Mouse (Mus musculus): Measurements from ENCODE around the gene Pam. TPM values are rescaled to one million over a fixed set of nuclear protein-coding genes. Genes with fewer than 3 reads are reported as not detected.

The Pam gene
- polyA plus RNA-seq, 1 experiment from 2014 or later, result 11.3 TPM

DNA sequence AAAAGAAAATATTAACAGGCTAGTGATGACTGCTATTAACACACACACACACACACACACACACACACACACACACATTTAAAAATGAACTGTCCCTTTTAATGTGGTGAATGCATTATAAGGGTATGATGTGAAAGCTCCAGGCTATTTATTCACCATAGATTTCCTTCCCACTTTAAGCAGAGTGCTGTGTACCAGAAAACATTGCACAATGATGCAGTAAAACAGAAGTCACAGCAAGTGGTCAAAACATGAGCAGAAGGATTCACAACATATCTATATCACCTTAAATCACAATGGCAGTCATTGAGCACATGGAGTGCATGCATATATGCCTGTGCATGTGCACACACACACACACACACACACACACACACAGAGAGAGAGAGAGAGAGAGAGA, 160.5 kb downstream of the Pam start:
- no peaks in the 10 kb centered on the region for H3K9me3 ChIP-seq
- DNase-seq (ENCODE audit: low spot score), result no peak
- no peak overlapping the region for H3K27ac ChIP-seq (replicated peaks)
- no peaks in the 10 kb centered on the region for H3K4me1 ChIP-seq
- H3K27me3 ChIP-seq (replicated peaks; ENCODE audit: low read depth, poor library complexity, severe bottlenecking), result no peaks in the 10 kb centered on the region
- no peaks in the 10 kb centered on the region for H3K36me3 ChIP-seq (replicated peaks)
- H3K4me3 ChIP-seq, result no peak overlapping the region

GRCm38 (mm10) chr1:97931220-97931619, 164.2 kb downstream of the Pam start:
- H3K36me3 ChIP-seq (replicated peaks), result no peaks in the 10 kb centered on the region
- H3K9me3 ChIP-seq, result no peaks in the 10 kb centered on the region
- H3K27ac ChIP-seq (replicated peaks), result no peak overlapping the region
- no peaks in the 10 kb centered on the region for H3K27me3 ChIP-seq (replicated peaks; ENCODE audit: low read depth, poor library complexity, severe bottlenecking)
- no peak for DNase-seq (ENCODE audit: low spot score)
- no peak overlapping the region for H3K4me3 ChIP-seq
- 85% methylated on average over 4 of the region's 4 CpGs for WGBS
- no peaks in the 10 kb centered on the region for H3K4me1 ChIP-seq

DNA sequence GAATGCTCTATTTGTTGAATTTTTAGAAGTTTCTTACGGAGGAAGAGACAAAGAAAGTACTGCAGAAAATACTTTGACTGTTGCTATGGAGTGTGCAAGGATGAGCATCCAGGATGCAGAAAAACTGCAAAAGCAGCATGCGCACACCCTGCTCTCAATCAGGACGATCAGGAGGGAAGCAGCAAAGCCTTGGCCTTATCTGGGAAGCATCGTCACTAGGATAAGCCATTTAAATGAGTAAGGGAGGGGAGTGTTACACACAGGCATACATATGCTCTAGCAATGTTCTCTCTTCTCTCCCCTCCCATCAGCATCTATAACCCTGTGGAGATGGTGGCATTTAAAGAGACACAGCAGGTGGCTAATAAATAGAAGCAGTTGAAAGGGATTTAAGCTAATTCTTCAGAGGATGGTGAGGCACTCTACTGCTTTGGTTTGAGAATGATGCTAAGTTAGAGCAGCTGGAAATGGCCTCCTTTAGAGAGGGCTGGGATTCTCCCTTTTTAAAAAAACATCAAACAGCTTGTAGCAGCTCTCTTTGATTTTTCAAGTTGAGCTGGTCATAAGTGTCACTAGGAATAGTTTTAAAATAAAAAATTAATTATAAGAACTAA, 165.9 kb downstream of the Pam start:
- WGBS, result 49% methylated on average over 4 of the region's 4 CpGs
- Histone ChIP-seq H3K4me3 (no peak overlapping the region), H3K4me1 (no peaks in the 10 kb centered on the region), H3K27ac (replicated peaks) (no peak overlapping the region), H3K27me3 (replicated peaks; ENCODE audit: low read depth, poor library complexity, severe bottlenecking) (no peaks in the 10 kb centered on the region), H3K9me3 (no peaks in the 10 kb centered on the region), H3K36me3 (replicated peaks) (no peaks in the 10 kb centered on the region)
- no peak for DNase-seq (ENCODE audit: low spot score)

GRCm38 (mm10) chr1:97926789-97927188, 168.7 kb downstream of the Pam start:
- DNase-seq (ENCODE audit: low spot score), result no peak
- Histone ChIP-seq H3K36me3 (replicated peaks) (no peaks in the 10 kb centered on the region), H3K4me3 (no peak overlapping the region), H3K27me3 (replicated peaks; ENCODE audit: low read depth, poor library complexity, severe bottlenecking) (no peaks in the 10 kb centered on the region), H3K27ac (replicated peaks) (no peak overlapping the region), H3K9me3 (no peaks in the 10 kb centered on the region), H3K4me1 (no peaks in the 10 kb centered on the region)
- WGBS, result 89% methylated on average over 7 of the region's 7 CpGs

DNA sequence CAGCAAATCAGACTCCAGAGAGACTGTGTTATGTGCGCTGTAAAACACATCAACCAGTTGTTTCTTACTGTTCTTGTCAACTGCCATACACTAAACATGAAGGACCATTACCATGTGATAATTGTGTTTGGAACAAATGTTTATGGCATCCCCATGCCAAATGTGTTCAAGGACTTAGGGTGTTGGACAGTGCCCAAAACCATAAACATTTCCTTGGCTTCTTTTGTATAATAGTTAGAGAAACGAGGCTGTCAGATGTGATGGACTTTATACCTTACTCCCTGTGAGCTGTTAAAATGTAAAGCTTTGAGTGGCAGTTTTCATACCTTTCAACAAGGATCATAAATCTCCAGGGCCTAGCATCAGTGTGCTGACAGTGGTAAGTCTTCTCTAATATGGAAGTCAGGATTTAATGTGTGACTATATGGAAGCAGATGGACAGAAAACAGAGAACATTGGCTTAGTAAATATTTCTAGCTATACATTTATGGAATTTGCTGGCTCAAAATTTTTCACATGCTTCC, 169.4 kb downstream of the Pam start:
- no peak for DNase-seq (ENCODE audit: low spot score)
- H3K27me3 ChIP-seq (replicated peaks; ENCODE audit: low read depth, poor library complexity, severe bottlenecking), result no peaks in the 10 kb centered on the region
- 89% methylated on average over 2 of the region's 2 CpGs for WGBS

GRCm38 (mm10) chr1:97922395-97922794, 173.1 kb downstream of the Pam start:
- DNase-seq (ENCODE audit: low spot score), result no peak
- H3K4me3 ChIP-seq, result no peak overlapping the region
- no peaks in the 10 kb centered on the region for H3K27me3 ChIP-seq (replicated peaks; ENCODE audit: low read depth, poor library complexity, severe bottlenecking)
- no peak overlapping the region for H3K27ac ChIP-seq (replicated peaks)
- 86% methylated on average over 6 of the region's 6 CpGs for WGBS
- no peaks in the 10 kb centered on the region for H3K9me3 ChIP-seq
- H3K4me1 ChIP-seq, result peaks cover 4% of the 10 kb centered on the region; the same call in 1 of the 2 replicates
- no peaks in the 10 kb centered on the region for H3K36me3 ChIP-seq (replicated peaks)

More for the DNA sequence above, 169.4 kb downstream of the Pam start:
- no peaks in the 10 kb centered on the region for H3K36me3 ChIP-seq (replicated peaks)
- H3K27ac ChIP-seq (replicated peaks), result no peak overlapping the region
- no peaks in the 10 kb centered on the region for H3K9me3 ChIP-seq
- H3K4me3 ChIP-seq, result no peak overlapping the region
- H3K4me1 ChIP-seq, result no peaks in the 10 kb centered on the region

DNA sequence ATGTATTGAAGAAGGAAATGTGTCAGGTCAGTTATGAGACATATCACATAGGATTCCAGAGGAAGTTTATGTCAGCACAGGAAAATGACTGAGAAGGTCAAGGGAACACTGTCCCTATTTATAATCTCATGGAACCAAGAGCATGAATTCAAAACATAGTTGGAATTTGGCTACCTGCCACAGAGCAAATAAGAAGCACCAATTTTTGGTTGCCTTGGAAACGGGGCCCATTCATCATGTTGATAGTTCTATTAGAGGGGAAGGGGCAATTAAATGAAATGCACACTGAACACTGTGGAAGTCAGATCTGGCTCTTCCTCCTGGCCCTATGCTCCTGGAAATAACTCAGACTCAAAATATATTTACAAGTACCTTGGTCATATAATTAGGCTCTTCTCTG, 173.6 kb downstream of the Pam start:
- no peak overlapping the region for H3K4me3 ChIP-seq
- WGBS, result 78% methylated on average over 1 of the region's 1 CpGs
- H3K4me1 ChIP-seq, result peaks cover 4% of the 10 kb centered on the region; the same call in 1 of the 2 replicates
- no peak for DNase-seq (ENCODE audit: low spot score)
- no peaks in the 10 kb centered on the region for H3K36me3 ChIP-seq (replicated peaks)
- H3K27ac ChIP-seq (replicated peaks), result no peak overlapping the region
- no peaks in the 10 kb centered on the region for H3K27me3 ChIP-seq (replicated peaks; ENCODE audit: low read depth, poor library complexity, severe bottlenecking)
- no peaks in the 10 kb centered on the region for H3K9me3 ChIP-seq

- H3K27me3 ChIP-seq (replicated peaks; ENCODE audit: low read depth, poor library complexity, severe bottlenecking), result no peaks in the 10 kb centered on the region
- H3K27ac ChIP-seq (replicated peaks), result no peak overlapping the region
- no peaks in the 10 kb centered on the region for H3K9me3 ChIP-seq
- WGBS, result 67% methylated on average over 8 of the region's 8 CpGs
- H3K4me1 ChIP-seq, result peaks cover 4% of the 10 kb centered on the region; the same call in 1 of the 2 replicates
- DNase-seq (ENCODE audit: low spot score), result peak; percentile 15
- H3K36me3 ChIP-seq (replicated peaks), result no peaks in the 10 kb centered on the region
- no peak overlapping the region for H3K4me3 ChIP-seq
Observed at GRCm38 (mm10) chr1:97918495-97918894, 177.0 kb downstream of the Pam start.

GRCm38 (mm10) chr1:97916971-97917234, 178.5 kb downstream of the Pam start:
- no peaks in the 10 kb centered on the region for H3K27me3 ChIP-seq (replicated peaks; ENCODE audit: low read depth, poor library complexity, severe bottlenecking)
- H3K36me3 ChIP-seq (replicated peaks), result no peaks in the 10 kb centered on the region
- no peak for DNase-seq (ENCODE audit: low spot score)
- H3K4me1 ChIP-seq, result peaks cover 4% of the 10 kb centered on the region; the same call in 1 of the 2 replicates
- no peaks in the 10 kb centered on the region for H3K9me3 ChIP-seq
- no peak overlapping the region for H3K4me3 ChIP-seq
- WGBS, result 80% methylated on average over 2 of the region's 2 CpGs
- no peak overlapping the region for H3K27ac ChIP-seq (replicated peaks)

- H3K36me3 ChIP-seq (replicated peaks), result no peaks in the 10 kb centered on the region
- H3K27ac ChIP-seq (replicated peaks), result no peak overlapping the region
- 84% methylated on average over 12 of the region's 12 CpGs for WGBS
Observed at GRCm38 (mm10) chr1:97916218-97916970, 179.1 kb downstream of the Pam start.

DNA sequence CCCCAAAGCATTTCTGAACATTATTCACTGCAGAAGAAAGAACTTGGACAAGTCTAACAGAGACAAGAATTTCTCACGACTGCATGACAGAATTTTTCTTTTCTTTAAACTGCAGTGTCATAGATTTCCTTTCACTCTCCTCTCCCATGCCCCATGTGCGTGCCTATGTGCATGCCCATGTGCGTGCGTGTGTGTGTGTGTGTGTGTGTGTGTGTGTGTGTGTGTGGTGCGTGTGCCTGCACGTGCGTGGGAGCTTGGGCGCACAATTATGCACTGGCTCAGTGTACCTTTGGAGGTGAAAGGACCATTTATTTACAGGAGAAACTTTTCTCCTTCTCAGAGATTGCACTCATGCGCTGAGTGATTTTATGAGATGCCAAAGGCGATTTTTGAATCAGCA, 179.7 kb downstream of the Pam start:
- no peaks in the 10 kb centered on the region for H3K36me3 ChIP-seq (replicated peaks)
- H3K9me3 ChIP-seq, result no peaks in the 10 kb centered on the region
- peaks cover 4% of the 10 kb centered on the region; the same call in 1 of the 2 replicates for H3K4me1 ChIP-seq
- H3K4me3 ChIP-seq, result no peak overlapping the region
- H3K27me3 ChIP-seq (replicated peaks; ENCODE audit: low read depth, poor library complexity, severe bottlenecking), result no peaks in the 10 kb centered on the region
- no peak overlapping the region for H3K27ac ChIP-seq (replicated peaks)
- 87% methylated on average over 10 of the region's 10 CpGs for WGBS
- DNase-seq (ENCODE audit: low spot score), result no peak

More at GRCm38 (mm10) chr1:97916218-97916970, 179.1 kb downstream of the Pam start:
- Histone ChIP-seq H3K27me3 (replicated peaks; ENCODE audit: low read depth, poor library complexity, severe bottlenecking) (no peaks in the 10 kb centered on the region), H3K4me3 (no peak overlapping the region), H3K9me3 (no peaks in the 10 kb centered on the region), H3K4me1 (peaks cover 4% of the 10 kb centered on the region; the same call in 1 of the 2 replicates)
- no peak for DNase-seq (ENCODE audit: low spot score)

GRCm38 (mm10) chr1:97910874-97911273, 184.6 kb downstream of the Pam start:
- H3K27ac ChIP-seq (replicated peaks), result no peak overlapping the region
- no peaks in the 10 kb centered on the region for H3K9me3 ChIP-seq
- WGBS, result 87% methylated on average over 10 of the region's 10 CpGs
- no peaks in the 10 kb centered on the region for H3K4me1 ChIP-seq
- no peaks in the 10 kb centered on the region for H3K36me3 ChIP-seq (replicated peaks)
- no peak for DNase-seq (ENCODE audit: low spot score)
- no peak overlapping the region for H3K4me3 ChIP-seq
- H3K27me3 ChIP-seq (replicated peaks; ENCODE audit: low read depth, poor library complexity, severe bottlenecking), result no peaks in the 10 kb centered on the region

- Histone ChIP-seq H3K27ac (replicated peaks) (no peak overlapping the region), H3K4me3 (no peak overlapping the region), H3K9me3 (no peaks in the 10 kb centered on the region), H3K27me3 (replicated peaks; ENCODE audit: low read depth, poor library complexity, severe bottlenecking) (no peaks in the 10 kb centered on the region), H3K4me1 (no peaks in the 10 kb centered on the region), H3K36me3 (replicated peaks) (no peaks in the 10 kb centered on the region)
- no peak for DNase-seq (ENCODE audit: low spot score)
- 56% methylated on average over 5 of the region's 5 CpGs for WGBS
Observed at GRCm38 (mm10) chr1:97909561-97909960, 185.9 kb downstream of the Pam start.

All from embryonic facial prominence, embryonic 10.5 days (tissue).